Mouse (Mus musculus): Measurements from ENCODE around the gene Defb45. TPM values are rescaled to one million over a fixed set of nuclear protein-coding genes. Genes with fewer than 3 reads are reported as not detected.

Defb45 gene
- not detected for total RNA-seq (2021)

- no peak for DNase-seq
- intact Hi-C loops (cut with DNase I), result no loop called here
These were observed at the start of gene Defb45 for GRCm38 (mm10) chr2:152599299-152599698. Defb45 (minus strand) TSS chr2:152599399.

GRCm38 (mm10) chr2:152639406-152640113, 40.4 kb upstream of the Defb45 start:
- DNase-seq, result no peak
- intact Hi-C loops (cut with DNase I), result no loop called here

GRCm38 (mm10) chr2:152638865-152639264, 39.7 kb upstream of the Defb45 start:
- intact Hi-C loops (cut with DNase I), result no loop called here
- DNase-seq, result no peak

- no peak for DNase-seq
- intact Hi-C loops (cut with DNase I), result no loop called here
These were observed 38.2 kb upstream of the Defb45 start for GRCm38 (mm10) chr2:152637381-152637780.

- intact Hi-C loops (cut with DNase I), result no loop called here
- no peak for DNase-seq
These were observed 37.8 kb upstream of the Defb45 start for GRCm38 (mm10) chr2:152637006-152637322.

- intact Hi-C loops (cut with DNase I), result no loop called here
- peak; percentile 21 for DNase-seq
These were observed 37.2 kb upstream of the Defb45 start for GRCm38 (mm10) chr2:152636246-152637005.

GRCm38 (mm10) chr2:152634311-152634710, 35.1 kb upstream of the Defb45 start:
- intact Hi-C loops (cut with DNase I), result no loop called here
- DNase-seq, result no peak

GRCm38 (mm10) chr2:152633334-152633733, 34.1 kb upstream of the Defb45 start:
- no peak for DNase-seq
- intact Hi-C loops (cut with DNase I), result no loop called here

- intact Hi-C loops (cut with DNase I), result no loop called here
- no peak for DNase-seq
These were observed 30.7 kb upstream of the Defb45 start for GRCm38 (mm10) chr2:152629904-152630303.

- intact Hi-C loops (cut with DNase I), result no loop called here
- no peak for DNase-seq
These were observed 30.0 kb upstream of the Defb45 start for GRCm38 (mm10) chr2:152629239-152629638.

- no peak for DNase-seq
- intact Hi-C loops (cut with DNase I), result no loop called here
These were observed 28.9 kb upstream of the Defb45 start for GRCm38 (mm10) chr2:152628066-152628465.

GRCm38 (mm10) chr2:152626774-152627591, 27.8 kb upstream of the Defb45 start, which contains the start of gene Rem1:
Rem1 (plus strand) TSS chr2:152626951.
- intact Hi-C loops (cut with DNase I), result no loop called here
- no peak for DNase-seq

GRCm38 (mm10) chr2:152625256-152625655, 26.1 kb upstream of the Defb45 start:
- intact Hi-C loops (cut with DNase I), result no loop called here
- no peak for DNase-seq

- intact Hi-C loops (cut with DNase I), result no loop called here
These were observed 25.4 kb upstream of the Defb45 start for GRCm38 (mm10) chr2:152624566-152624965.

GRCm38 (mm10) chr2:152622953-152623352, 23.8 kb upstream of the Defb45 start, which contains the start of gene Defb25:
Defb25 (minus strand) TSS chr2:152623053.
- DNase-seq, result no peak
- intact Hi-C loops (cut with DNase I), result no loop called here

More at GRCm38 (mm10) chr2:152624566-152624965, 25.4 kb upstream of the Defb45 start:
- no peak for DNase-seq

- no peak for DNase-seq
- intact Hi-C loops (cut with DNase I), result no loop called here
These were observed 23.0 kb upstream of the Defb45 start for GRCm38 (mm10) chr2:152622151-152622550.

GRCm38 (mm10) chr2:152620367-152621134, 21.4 kb upstream of the Defb45 start:
- DNase-seq, result no peak
- intact Hi-C loops (cut with DNase I), result no loop called here

GRCm38 (mm10) chr2:152617374-152617773, 18.2 kb upstream of the Defb45 start:
- intact Hi-C loops (cut with DNase I), result loop anchor here (5.0 to 10.0 kb wide), 3 partner anchors 40 to 217 kb away; partner anchors contain the start of gene Bcl2l1
- DNase-seq, result no peak

- intact Hi-C loops (cut with DNase I), result loop anchor here (5.0 to 10.0 kb wide), 3 partner anchors 41 to 218 kb away; partner anchors contain the start of gene Bcl2l1
- DNase-seq, result no peak
These were observed 17.3 kb upstream of the Defb45 start for GRCm38 (mm10) chr2:152616470-152616869.

- intact Hi-C loops (cut with DNase I), result loop anchor here (5.0 to 10.0 kb wide), 3 partner anchors 42 to 219 kb away; partner anchors contain the start of gene Bcl2l1
- DNase-seq, result peak; percentile 30
These were observed 16.4 kb upstream of the Defb45 start for GRCm38 (mm10) chr2:152615563-152615962.
